Mouse (Mus musculus) monocyte, adult 2 months (primary cell): ENCODE results near the gene Olfr780.
"Not testable (repeated sequence)": the region's sequence is repeated elsewhere in the genome, so short reads cannot be mapped to it uniquely, and the experiment has no call there.

Experiments used
- DNase-seq, 2 experiments: peaks; one replicate each; pipeline ENCODE4 v3.0.0; 2022; ENCODE audit warnings: low spot score in 2 of 2, low read depth in 1 of 2

The Olfr780 gene

GRCm38 (mm10) chr10:129317817-129318216, at the start of gene Olfr780:
Gene Olfr780, plus strand, starts transcription at chr10:129318117.
- DNase-seq: no peak

DNA sequence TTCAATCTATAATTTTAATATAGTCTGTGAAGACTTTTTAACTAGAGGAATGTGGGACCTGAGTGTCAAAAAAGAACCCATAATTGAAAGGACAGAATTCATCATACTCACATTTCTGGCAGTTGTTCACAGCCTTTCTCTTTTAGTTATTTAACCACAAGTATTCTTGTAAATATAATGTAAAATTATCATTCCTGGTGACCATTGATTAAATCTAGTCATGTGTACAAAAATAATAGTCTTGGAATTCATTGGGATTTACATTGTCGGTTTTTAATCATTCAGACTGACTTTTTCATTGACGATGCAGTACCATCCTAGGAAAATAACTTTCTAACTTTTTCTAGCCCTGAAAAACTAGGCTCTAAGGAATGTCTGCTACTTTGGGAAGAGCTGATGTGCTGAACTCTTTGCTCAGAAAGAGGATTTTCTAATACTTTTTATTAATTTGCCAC, 46.8 kb upstream of the Olfr780 start, which contains the start of gene Olfr777:
TSS of gene Olfr777 (minus strand) at position 405 of the 455 bp plus-strand sequence.
- DNase-seq: no peak

GRCm38 (mm10) chr10:129312973-129313372, 4.9 kb upstream of the Olfr780 start:
- not testable (repeated sequence) for DNase-seq

DNA sequence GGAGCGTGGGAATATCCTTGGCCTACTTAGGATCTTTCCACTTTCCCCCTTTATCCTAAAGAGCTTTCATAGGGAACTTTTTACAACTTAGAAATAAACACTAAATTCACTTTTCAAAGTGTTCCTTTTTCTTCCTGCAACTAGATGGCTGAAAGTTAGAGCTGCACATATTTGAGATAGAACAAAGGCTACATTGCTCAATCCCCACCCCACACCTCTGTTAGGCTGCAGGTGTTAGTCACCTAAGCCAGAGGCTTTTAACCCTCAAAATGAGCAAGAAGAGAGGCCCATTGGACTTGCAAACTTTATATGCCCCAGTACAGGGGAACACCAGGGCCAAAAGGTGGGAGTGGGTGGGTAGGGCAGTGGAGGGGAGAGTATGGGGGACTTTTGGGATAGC, 4.4 kb upstream of the Olfr780 start:
- DNase-seq: not testable (repeated sequence)

GRCm38 (mm10) chr10:129328554-129328953, 10.6 kb downstream of the Olfr780 start, which contains the start of gene Olfr781:
Gene Olfr781, plus strand, starts transcription at chr10:129328854.
- no peak for DNase-seq

DNA sequence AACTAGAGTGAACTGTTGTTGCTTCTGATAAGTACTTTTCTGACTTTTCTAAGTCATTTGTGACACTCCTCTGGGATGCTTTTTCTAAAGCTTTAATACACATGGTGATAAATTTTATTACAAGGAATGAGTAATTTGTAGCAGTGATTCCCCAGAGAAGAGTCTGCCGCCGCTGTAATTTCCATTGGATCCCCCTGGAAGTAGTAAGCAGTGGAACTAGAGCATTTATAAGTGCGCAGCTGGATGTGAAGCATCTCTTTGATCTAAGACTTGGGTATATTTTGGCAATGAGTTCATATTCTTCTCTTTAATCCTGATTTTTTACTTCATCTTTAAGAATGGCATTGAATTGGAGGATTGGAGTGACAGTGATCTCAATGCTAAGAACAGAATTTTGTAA, 30.6 kb downstream of the Olfr780 start, which contains the start of gene Olfr782:
TSS of gene Olfr782 (plus strand) at position 301 of the 400 bp plus-strand sequence.
- DNase-seq: no peak

GRCm38 (mm10) chr10:129352475-129352874, 34.6 kb downstream of the Olfr780 start:
- not testable (repeated sequence) for DNase-seq

GRCm38 (mm10) chr10:129356496-129356895, 38.6 kb downstream of the Olfr780 start:
- not testable (repeated sequence) for DNase-seq

- no peak for DNase-seq
Measured at GRCm38 (mm10) chr10:129357307-129357706, 39.4 kb downstream of the Olfr780 start.
